Mouse (Mus musculus) heart, adult 2 months (tissue): ENCODE data around the gene Adat2. TPM values are rescaled to one million over a fixed set of nuclear protein-coding genes. Genes with fewer than 3 reads are reported as not detected.

Source experiments
- DNase-seq, 2 experiments: peaks; one replicate each; pipeline ENCODE4 v3.0.0; 2021
- H3K27ac ChIP-seq: fragments of 200-600 bp; 2 replicates; pipeline ENCODE4 v1.8.1; 2022
- H3K27me3 ChIP-seq: fragments of 200-500 bp; 2 replicates; pipeline ENCODE4 v1.6.1; 2012; ENCODE audit warnings: mild to moderate bottlenecking, low read length, inconsistent platforms, mixed read lengths; ENCODE audit not compliant: control insufficient read depth, insufficient read depth
- H3K36me3 ChIP-seq: fragments of 200-500 bp; 2 replicates; pipeline ENCODE4 v1.6.1; 2012; ENCODE audit warnings: low read length, inconsistent platforms; ENCODE audit not compliant: control insufficient read depth, insufficient read depth
- H3K4me1 ChIP-seq: fragments of 200-500 bp; 2 replicates; pipeline ENCODE4 v1.6.1; 2011; ENCODE audit warnings: low read length; ENCODE audit not compliant: control insufficient read depth, insufficient read depth
- H3K4me3 ChIP-seq: fragments of 200-600 bp; 2 replicates; pipeline ENCODE4 v1.8.1; 2022
- H3K79me2 ChIP-seq: fragments of 200-500 bp; replicated peaks from 2 replicates; pipeline ENCODE4 v1.6.1; 2012; ENCODE audit warnings: mild to moderate bottlenecking, inconsistent platforms, low read length, moderate library complexity, mixed read lengths; ENCODE audit not compliant: control insufficient read depth, insufficient read depth
- H3K9ac ChIP-seq: fragments of 200-500 bp; 2 replicates; pipeline ENCODE4 v1.6.1; 2012; ENCODE audit warnings: low read depth, mild to moderate bottlenecking, control low read depth, inconsistent platforms, low read length, mixed read lengths
- CTCF ChIP-seq: fragments of 200-600 bp; IDR thresholded peaks from 2 replicates; pipeline ENCODE4 v1.8.1; 2022; ENCODE audit warnings: antibody characterized with exemption, mild to moderate bottlenecking, moderate library complexity
- EP300 ChIP-seq: fragments of 200-500 bp; IDR thresholded peaks from 2 replicates; pipeline ENCODE4 v1.6.1; 2011; ENCODE audit warnings: low read depth, low read length, control low read depth; ENCODE audit not compliant: insufficient read depth
- POLR2A ChIP-seq: fragments of 200-500 bp; IDR thresholded peaks from 2 replicates; pipeline ENCODE4 v1.6.1; 2011; ENCODE audit warnings: mild to moderate bottlenecking, low read depth, low read length, control low read depth; ENCODE audit not compliant: insufficient read depth
- WGBS: fragments of 180-500 bp; shearing (Covaris S2); methylation state at CpG from one replicate; pipeline ENCODE4 v1.1.7; 2018; 5-methylcytosine and 5-hydroxymethylcytosine counted together
- intact Hi-C: fragments of 180-260 bp; cut with DNase I; formaldehyde crosslinking; loops from one replicate; pipeline ENCODE4 v1.15.1; 2025
- polyA plus RNA-seq: library from polyadenylated mRNA; depleted of rRNA; stranded (reverse); fragments of >200 nt; gene quantifications from 2 replicates; pipeline ENCODE4 v1.2.3, GENCODE M21; 2012
- total RNA-seq, 2 experiments: library from RNA; stranded (reverse); gene quantifications; 2 replicates each; pipeline ENCODE4 v1.2.3; 2021

Adat2 gene
- total and polyA plus RNA-seq, 3 experiments: 2.1 to 2.8 (median 2.8) TPM

DNA sequence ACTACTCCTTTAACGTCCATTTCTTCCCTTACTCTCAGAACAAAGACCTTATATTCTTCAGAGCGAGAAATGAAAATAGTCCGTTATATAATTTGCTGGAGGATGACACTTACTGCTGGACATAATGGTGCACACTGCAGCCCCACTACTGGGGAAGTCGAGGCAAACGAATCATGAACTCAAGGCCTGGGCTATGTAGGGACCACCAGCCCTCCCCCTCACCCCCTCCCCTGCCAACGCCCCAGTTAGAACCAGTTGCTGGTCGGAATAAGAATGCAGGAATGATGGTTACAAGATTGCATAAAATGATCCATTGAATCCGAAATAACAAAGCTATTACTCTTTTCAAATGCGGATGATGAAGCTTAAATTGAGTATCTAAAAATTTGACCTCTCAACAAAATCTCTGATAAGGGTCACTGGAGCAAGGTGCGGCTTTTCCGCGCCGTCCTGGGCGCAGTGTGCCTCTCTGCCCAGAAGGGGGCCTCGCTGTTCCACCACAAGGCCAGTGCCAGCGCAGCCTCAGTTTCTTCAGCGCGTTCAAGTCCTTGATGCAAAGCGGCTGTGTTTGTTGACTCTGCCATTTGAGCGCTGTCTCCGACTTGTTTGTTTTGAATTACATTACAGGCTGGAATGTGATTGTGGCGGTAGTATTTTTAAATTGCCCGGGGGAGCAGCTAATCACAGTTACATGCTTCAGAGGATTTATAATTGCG, 11.8 kb downstream of the Adat2 start:
- Histone ChIP-seq H3K36me3 (no peaks in the 10 kb centered on the region), H3K27me3 (no peaks in the 10 kb centered on the region), H3K27ac (no peak overlapping the region), H3K9ac (no peak overlapping the region), H3K79me2 (no peaks in the 10 kb centered on the region), H3K4me3 (no peak overlapping the region), H3K4me1 (no peaks in the 10 kb centered on the region; the same call in 1 of the 2 replicates)
- intact Hi-C loops: loop anchor here (1.0 to 10.0 kb wide), 5 partner anchors 303 to 830 kb away; partner anchors contain the start of gene Aig1
- 26% methylated on average over 24 of the region's 24 CpGs for WGBS
- peak; percentile 98 for TF ChIP-seq CTCF
- TF ChIP-seq EP300: 0 out of 2 replicates have a peak, but pooled peaks have one; percentile 52
- 0 out of 2 replicates have a peak, but pooled peaks have one; percentile 22 for TF ChIP-seq POLR2A
- peak; percentile 50 to 79 for DNase-seq

DNA sequence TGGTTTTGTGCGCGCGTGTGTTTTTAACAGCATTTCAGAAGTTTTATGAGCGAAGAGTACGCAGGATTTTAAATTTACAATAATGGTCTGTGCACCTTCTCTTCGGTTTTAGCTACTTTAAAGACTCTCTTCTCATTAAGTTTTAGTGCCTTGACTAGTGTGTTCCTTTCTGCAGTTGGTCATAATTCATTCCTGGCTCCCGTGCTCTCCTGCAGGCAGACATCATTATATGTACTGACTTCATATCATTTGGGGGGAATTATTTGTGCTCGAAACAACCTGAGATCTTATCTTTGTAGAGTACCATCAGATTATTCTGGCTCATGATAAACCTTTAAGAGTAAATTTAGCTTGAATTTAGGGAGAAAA, 12.4 kb downstream of the Adat2 start:
- no peaks in the 10 kb centered on the region for H3K79me2 ChIP-seq
- H3K9ac ChIP-seq: no peak overlapping the region
- H3K4me3 ChIP-seq: no peak overlapping the region
- no peaks in the 10 kb centered on the region for H3K27me3 ChIP-seq
- no peak overlapping the region for H3K27ac ChIP-seq
- H3K4me1 ChIP-seq: no peaks in the 10 kb centered on the region; the same call in 1 of the 2 replicates
- TF ChIP-seq EP300: no peak
- TF ChIP-seq POLR2A: no peak
- TF ChIP-seq CTCF: no peak
- no peak for DNase-seq
- intact Hi-C loops: loop anchor here (10.0 kb wide), 2 partner anchors 520 to 830 kb away; no protein-coding TSS in a partner anchor
- WGBS: 49% methylated on average over 8 of the region's 8 CpGs
- no peaks in the 10 kb centered on the region for H3K36me3 ChIP-seq

DNA sequence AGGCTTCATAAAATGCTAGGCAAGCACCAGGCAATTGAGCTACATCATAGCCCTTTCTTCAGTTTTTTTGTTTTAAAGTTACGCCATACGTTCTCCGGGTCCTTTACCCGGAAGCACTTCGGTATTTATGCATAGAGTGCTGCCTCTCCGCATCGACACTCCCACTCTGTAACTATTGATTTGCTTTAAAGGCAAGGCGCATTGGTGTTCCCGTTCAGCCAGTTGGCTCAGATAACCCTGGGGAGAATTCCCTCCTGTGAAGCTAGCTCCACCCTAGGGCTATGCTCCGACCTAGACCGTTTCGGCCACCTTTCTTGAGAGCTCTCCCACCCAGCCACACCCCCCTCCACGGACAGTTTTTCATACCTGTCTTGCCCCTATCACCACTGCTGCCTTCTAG, 13.7 kb downstream of the Adat2 start:
- H3K4me1 ChIP-seq: no peaks in the 10 kb centered on the region; the same call in 1 of the 2 replicates
- no peak overlapping the region for H3K9ac ChIP-seq
- intact Hi-C loops: loop anchor here (10.0 kb wide), 2 partner anchors 518 to 828 kb away; no protein-coding TSS in a partner anchor
- no peaks in the 10 kb centered on the region for H3K36me3 ChIP-seq
- 67% methylated on average over 13 of the region's 13 CpGs for WGBS
- no peak for DNase-seq
- no peaks in the 10 kb centered on the region for H3K27me3 ChIP-seq
- TF ChIP-seq CTCF (no peak), EP300 (no peak), POLR2A (no peak)
- no peak overlapping the region for H3K27ac ChIP-seq
- no peaks in the 10 kb centered on the region for H3K79me2 ChIP-seq
- H3K4me3 ChIP-seq: no peak overlapping the region

DNA sequence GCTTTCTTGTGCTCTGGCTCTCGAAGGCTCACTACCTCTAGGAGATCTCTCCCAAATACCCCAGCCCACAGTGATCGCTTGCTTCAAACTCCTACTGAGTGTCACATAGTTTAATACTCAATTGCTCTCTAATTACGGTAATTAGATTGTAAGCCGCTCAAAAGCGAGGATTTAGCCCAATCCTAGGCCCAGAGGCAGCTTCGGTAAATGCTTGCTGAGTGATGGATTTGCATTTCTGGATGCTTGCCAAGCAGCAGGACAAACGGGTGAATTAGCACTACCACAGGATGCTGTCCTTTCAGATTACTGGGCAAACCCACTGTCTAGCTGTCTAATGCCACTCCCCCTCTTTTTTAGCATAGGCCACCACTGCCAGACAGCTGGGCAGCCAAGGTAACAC, 17.1 kb downstream of the Adat2 start:
- intact Hi-C loops: loop anchor here (10.0 kb wide), 2 partner anchors 515 to 825 kb away; no protein-coding TSS in a partner anchor
- no peak for DNase-seq

DNA sequence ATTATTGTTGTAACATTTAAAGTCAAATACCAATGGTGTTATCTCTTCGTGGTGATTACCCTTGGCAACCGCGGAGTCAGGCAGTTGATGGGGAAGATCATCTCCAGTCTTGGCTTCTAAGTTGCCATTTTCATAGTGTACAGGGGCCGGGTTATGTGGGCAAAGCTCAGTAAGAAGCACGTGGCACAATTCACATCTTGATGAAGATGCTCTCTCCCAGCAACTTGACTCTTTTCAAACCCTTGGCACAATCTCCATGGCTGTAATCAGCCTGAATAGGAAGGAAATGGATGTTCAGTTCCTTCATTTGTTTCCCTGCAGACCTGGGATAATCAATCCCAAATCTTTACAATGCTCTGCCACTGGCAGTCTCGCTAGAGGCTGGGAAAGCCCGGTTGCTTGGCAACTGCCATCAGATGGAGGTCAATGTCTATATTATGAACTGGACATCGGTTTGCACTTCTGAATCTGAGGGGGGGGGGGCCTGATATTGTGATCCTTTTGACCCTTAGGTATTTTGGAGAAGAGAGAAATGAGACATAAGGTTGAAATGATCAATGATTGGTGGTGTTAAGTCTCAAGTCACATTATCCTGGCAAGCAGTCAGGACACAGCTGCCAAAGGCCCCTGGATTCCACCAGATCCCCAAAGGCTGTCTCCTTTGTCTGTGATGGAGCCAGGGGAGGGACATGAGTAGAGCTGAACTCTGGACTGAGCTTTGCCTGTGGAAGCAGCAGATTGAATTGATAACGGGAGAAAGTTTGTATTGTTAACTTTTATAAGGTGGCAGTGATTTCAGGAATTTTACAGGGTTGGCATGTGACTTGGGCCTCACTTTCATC, 18.2 kb downstream of the Adat2 start:
- intact Hi-C loops: no loop called here
- Histone ChIP-seq H3K9ac (no peak overlapping the region), H3K79me2 (no peaks in the 10 kb centered on the region), H3K36me3 (no peaks in the 10 kb centered on the region), H3K4me1 (no peaks in the 10 kb centered on the region), H3K27ac (no peak overlapping the region), H3K27me3 (no peaks in the 10 kb centered on the region), H3K4me3 (no peak overlapping the region)
- no peak for DNase-seq
- 75% methylated on average over 9 of the region's 9 CpGs for WGBS
- TF ChIP-seq EP300: no peak
- TF ChIP-seq POLR2A: no peak
- TF ChIP-seq CTCF: no peak

More for the DNA sequence above, 17.1 kb downstream of the Adat2 start:
- Histone ChIP-seq H3K27me3 (no peaks in the 10 kb centered on the region), H3K4me1 (no peaks in the 10 kb centered on the region), H3K36me3 (no peaks in the 10 kb centered on the region), H3K79me2 (no peaks in the 10 kb centered on the region), H3K27ac (no peak overlapping the region), H3K9ac (no peak overlapping the region), H3K4me3 (no peak overlapping the region)
- TF ChIP-seq CTCF (no peak), EP300 (no peak), POLR2A (no peak)
- WGBS: 54% methylated on average over 7 of the region's 7 CpGs
